In genomic region chr4:105892065-105892464, GRCm38 (mm10) we compare ENCODE assay signal across 19 mouse cellular contexts.
DNase-seq lines count a peak whose midpoint lies in the region; ATAC-seq lines count a peak whose summit lies in the region.
"Had no signal": no experiment of that assay in that cellular context is flagged by ENCODE, and none has a peak within 500 bp of the region (broad histone marks: within the 10 kb centered on the region; RNA-seq: fewer than 3 reads in every experiment).

No protein-coding gene starts in this region.

- no peaks in the 10 kb centered on the region for H3K9me3 ChIP-seq in embryonic facial prominence, embryonic 14.5 days (ENCODE audit: control insufficient read depth, low read length)
- H3K9me3 ChIP-seq in embryonic facial prominence, embryonic 10.5 days: no peaks in the 10 kb centered on the region
- H3K9me3 ChIP-seq: embryonic facial prominence, embryonic 13.5 days; forebrain, embryonic 13.5 days; forebrain, embryonic 15.5 days had no signal

- no peak overlapping the region for H3K27ac ChIP-seq in embryonic facial prominence, embryonic 14.5 days (replicated peaks; ENCODE audit: low read depth, low read length)
- H3K27ac ChIP-seq in embryonic facial prominence, embryonic 10.5 days (replicated peaks): no peak overlapping the region
- H3K27ac ChIP-seq: embryonic facial prominence, embryonic 13.5 days; forebrain, embryonic 13.5 days; forebrain, embryonic 15.5 days had no signal

- H3K4me3 ChIP-seq in embryonic facial prominence, embryonic 14.5 days (ENCODE audit: low read depth, low read length): no peak overlapping the region
- no peak overlapping the region for H3K4me3 ChIP-seq in embryonic facial prominence, embryonic 10.5 days
- H3K4me3 ChIP-seq: embryonic facial prominence, embryonic 13.5 days; forebrain, embryonic 13.5 days; forebrain, embryonic 15.5 days had no signal

- H3K9ac ChIP-seq in embryonic facial prominence, embryonic 14.5 days (ENCODE audit: low read depth, low read length): no peak overlapping the region
- H3K9ac ChIP-seq: embryonic facial prominence, embryonic 13.5 days; forebrain, embryonic 13.5 days; forebrain, embryonic 15.5 days; forebrain, postnatal 0 days had no signal

- peak; percentile 73 for DNase-seq in embryonic facial prominence, embryonic 14.5 days (ENCODE audit: low spot score)
- DNase-seq in embryonic facial prominence, embryonic 10.5 days (ENCODE audit: low spot score): no peak
- DNase-seq in 3T3-L1 (ENCODE audit: low read depth, low spot score) (peak; percentile 68), NIH3T3 (ENCODE audit: low read depth) (peak; percentile 88)
- DNase-seq in gastrocnemius, postnatal 10 days: no peak
- DNase-seq: adrenal gland, adult 2 months; adrenal gland, postnatal 10 days; adrenal gland, postnatal 25 days; cerebellum, adult 11 months; cerebellum, adult 18-20 months; cerebellum, adult 8-10 months; cerebellum, postnatal 10 days; cerebellum, postnatal 25 days; forebrain, postnatal 0 days had no signal

- ATAC-seq in embryonic facial prominence, embryonic 14.5 days (ENCODE audit: low read depth): no peak
- ATAC-seq: CD4-positive, CD25-positive, alpha-beta regulatory T cell, adult 4 months; forebrain, embryonic 13.5 days; forebrain, embryonic 15.5 days; forebrain, postnatal 0 days had no signal

- H3K4me1 ChIP-seq in embryonic facial prominence, embryonic 14.5 days (ENCODE audit: control insufficient read depth, insufficient read depth, low read length): no peaks in the 10 kb centered on the region
- no peaks in the 10 kb centered on the region for H3K4me1 ChIP-seq in embryonic facial prominence, embryonic 10.5 days
- H3K4me1 ChIP-seq: forebrain, embryonic 13.5 days; forebrain, embryonic 15.5 days had no signal

- 29% methylated on average over 2 of the region's 2 CpGs for WGBS in embryonic facial prominence, embryonic 14.5 days
- 62% methylated on average over 2 of the region's 2 CpGs for WGBS in embryonic facial prominence, embryonic 10.5 days

- H3K36me3 ChIP-seq in embryonic facial prominence, embryonic 14.5 days (ENCODE audit: control insufficient read depth, insufficient read depth, low read length): no peaks in the 10 kb centered on the region
- H3K36me3 ChIP-seq in embryonic facial prominence, embryonic 10.5 days (replicated peaks): no peaks in the 10 kb centered on the region
- H3K36me3 ChIP-seq: embryonic facial prominence, embryonic 13.5 days; forebrain, embryonic 15.5 days; G1E had no signal

- no peaks in the 10 kb centered on the region for H3K27me3 ChIP-seq in embryonic facial prominence, embryonic 14.5 days (replicated peaks; ENCODE audit: control insufficient read depth, insufficient read depth, low read length)
- no peaks in the 10 kb centered on the region for H3K27me3 ChIP-seq in embryonic facial prominence, embryonic 10.5 days (replicated peaks; ENCODE audit: low read depth, poor library complexity, severe bottlenecking)
- H3K27me3 ChIP-seq: embryonic facial prominence, embryonic 13.5 days; forebrain, embryonic 13.5 days; forebrain, embryonic 15.5 days had no signal

- H3K4me2 ChIP-seq in embryonic facial prominence, embryonic 14.5 days (ENCODE audit: low read depth, low read length): no peak overlapping the region
- H3K4me2 ChIP-seq: embryonic facial prominence, embryonic 13.5 days; forebrain, embryonic 13.5 days; forebrain, embryonic 15.5 days had no signal

Comparison
In these comparisons a context has a peak if more than half of its experiments do, and no peak if none do; other contexts are left out.
1. DNase-seq: peak in embryonic facial prominence, embryonic 14.5 days (single experiment), 3T3-L1 (single experiment) and NIH3T3 (single experiment); none in embryonic facial prominence, embryonic 10.5 days (single experiment) and gastrocnemius, postnatal 10 days (single experiment).